Mouse (Mus musculus) E14TG2a.4 (cell line): Measurements from ENCODE around the gene Sestd1.

ENCODE experiments used
- CTCF ChIP-seq: conservative IDR thresholded peaks from 2 replicates; pipeline ENCODE4 v1.5.1; 2014; ENCODE audit warnings: low read length
- NANOG ChIP-seq: IDR thresholded peaks from 2 replicates; pipeline ENCODE4 v1.6.1; 2014; ENCODE audit warnings: borderline replicate concordance, low read length, mixed read lengths
- POU5F1 ChIP-seq: IDR thresholded peaks from 2 replicates; pipeline ENCODE4 v1.6.1; 2014; ENCODE audit warnings: low read length, borderline replicate concordance

DNA sequence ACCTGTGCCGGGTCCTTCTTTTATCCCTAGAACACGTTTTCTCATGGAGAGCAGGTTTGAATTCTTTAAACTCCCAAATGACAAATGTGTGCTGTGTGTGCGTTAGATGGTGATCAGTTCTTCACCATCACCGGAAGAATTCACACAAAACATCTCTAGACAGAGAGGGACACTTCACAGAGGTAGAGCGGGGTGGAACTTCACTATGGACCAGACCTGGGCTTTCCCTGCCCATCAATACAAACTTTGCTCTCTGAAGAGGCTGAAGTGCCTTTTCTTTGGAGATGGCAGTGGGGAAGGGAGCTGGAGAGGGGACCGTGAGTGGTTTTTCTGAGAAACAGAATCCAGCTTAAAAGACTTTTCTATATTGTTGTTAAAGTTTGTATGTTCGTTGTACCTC lies 111.6 kb downstream of the Sestd1 start:
- TF ChIP-seq CTCF = no peak
- TF ChIP-seq NANOG = no peak
- no peak for TF ChIP-seq POU5F1
